Mouse (Mus musculus) Patski (cell line): ENCODE data around the gene Smad9. TPM values are rescaled to one million over a fixed set of nuclear protein-coding genes. Genes with fewer than 3 reads are reported as not detected.

Source experiments
- ATAC-seq: fragments of 100-300 bp; one replicate; pipeline ENCODE4 v1.8.0; 2021
- CTCF ChIA-PET: fragments of 350-600 bp; sonication (Branson Sonifier 250); formaldehyde crosslinking; loops from one replicate; lab custom pipeline; 2022; ENCODE audit warnings: inconsistent platforms; lab: Charles Lee
- POLR2A ChIA-PET: fragments of 350-600 bp; sonication (Branson Sonifier 250); formaldehyde crosslinking; loops from one replicate; lab custom pipeline; 2022; ENCODE audit warnings: antibody characterized with exemption, inconsistent platforms; lab: Charles Lee
- DNase-seq: peaks from one replicate; pipeline ENCODE4 v3.0.0-alpha.2; 2011; ENCODE audit warnings: low read depth, low spot score
- H3K27me3 ChIP-seq: fragments of 371-371 bp; one replicate; pipeline ENCODE4 v1.5.1; 2021
- CTCF ChIP-seq: fragments of 100-300 bp; IDR thresholded peaks from one replicate; pipeline ENCODE4 v1.5.1; 2021
- in situ Hi-C: fragments of 300-500 bp; cut with MboI; formaldehyde crosslinking; loops from 3 replicates; pipeline ENCODE4 v1.11.1; 2018; ENCODE audit warnings: low pct_unique_long_range_greater_than_20kb, mixed read lengths
- polyA plus RNA-seq: library from polyadenylated mRNA; unstranded; gene quantifications from one replicate; pipeline ENCODE4 v1.2.3, GENCODE M21; 2021

Smad9 gene
- polyA plus RNA-seq, 1 experiment from 2014 or later = 1.1 TPM

DNA sequence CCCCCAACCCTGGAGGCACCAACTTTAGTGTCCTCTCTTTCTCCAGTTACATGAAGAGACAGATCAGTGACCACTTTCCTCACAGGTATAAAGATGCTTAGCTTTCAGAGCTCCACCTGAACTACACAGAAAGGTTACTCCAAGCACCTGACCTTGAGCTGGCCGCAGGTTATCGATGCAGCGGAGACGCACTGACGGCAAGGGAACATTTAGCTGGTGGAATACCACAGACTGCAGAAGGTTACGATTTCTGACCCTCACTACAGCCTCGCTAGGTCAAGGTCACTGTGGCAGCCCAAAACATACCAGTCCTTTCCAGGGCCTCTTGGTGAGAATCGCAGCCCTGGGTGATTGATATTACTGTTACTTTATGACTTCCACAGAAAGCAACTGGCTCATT lies 48.3 kb downstream of the Smad9 start:
- no peak for TF ChIP-seq CTCF
- in situ Hi-C loops = loop anchor here (5.0 kb wide), 1 partner anchor 66 kb away; the partner anchor contains the start of genes Alg5 and Exosc8
- POLR2A ChIA-PET = no interaction called here

DNA sequence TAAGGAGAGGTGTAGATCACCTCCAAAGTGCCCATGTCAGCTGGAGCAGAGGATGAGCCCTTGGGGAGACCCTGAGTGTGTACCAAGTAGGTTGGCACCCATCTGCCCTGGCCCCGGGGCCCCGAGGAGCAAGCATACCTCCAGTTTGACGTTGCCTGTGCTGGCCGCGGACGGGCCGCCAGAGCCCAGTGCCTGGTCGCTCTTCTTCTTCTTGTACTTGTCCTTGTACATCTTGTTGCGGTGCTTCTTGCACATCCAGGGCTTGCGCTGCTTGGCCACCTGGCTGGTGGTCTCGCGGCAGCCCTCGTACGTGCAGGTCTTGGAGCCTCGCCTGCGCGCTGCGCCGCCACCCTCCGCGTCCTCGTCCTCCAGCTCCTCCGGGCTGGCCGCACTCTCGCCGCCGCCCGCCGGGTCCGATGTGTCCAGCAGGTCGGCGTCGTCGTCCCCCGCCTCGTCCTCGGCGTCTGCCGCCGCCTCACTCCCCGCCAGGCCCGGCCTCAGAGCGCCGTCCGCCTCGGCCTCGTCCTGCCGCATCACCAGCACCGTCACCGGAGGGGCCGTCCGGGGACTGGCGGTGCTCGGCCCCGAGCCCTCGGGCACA lies 51.8 kb downstream of the Smad9 start:
- ATAC-seq = peak; percentile 70
- no peak for DNase-seq
- in situ Hi-C loops = no loop called here
- POLR2A ChIA-PET = interaction anchor here (0.6 to 1.2 kb wide), 2 partner anchors 9 to 222 kb away, joined by 3 to 4 read pairs; no protein-coding TSS in a partner anchor
- no peaks in the 10 kb centered on the region for H3K27me3 ChIP-seq
- CTCF ChIA-PET = interaction anchor here (0.9 to 3.2 kb wide), 5 partner anchors 9 to 72 kb away, joined by 3 to 10 read pairs (median 4); partner anchors contain the start of genes Alg5 and Exosc8
- no peak for TF ChIP-seq CTCF

More for the DNA sequence above, 48.3 kb downstream of the Smad9 start:
- ATAC-seq (no peak), DNase-seq (no peak)
- CTCF ChIA-PET = interaction anchor here (1.1 kb wide), 1 partner anchor 9 kb away, joined by 4 read pairs; no protein-coding TSS in a partner anchor
- H3K27me3 ChIP-seq = no peaks in the 10 kb centered on the region

DNA sequence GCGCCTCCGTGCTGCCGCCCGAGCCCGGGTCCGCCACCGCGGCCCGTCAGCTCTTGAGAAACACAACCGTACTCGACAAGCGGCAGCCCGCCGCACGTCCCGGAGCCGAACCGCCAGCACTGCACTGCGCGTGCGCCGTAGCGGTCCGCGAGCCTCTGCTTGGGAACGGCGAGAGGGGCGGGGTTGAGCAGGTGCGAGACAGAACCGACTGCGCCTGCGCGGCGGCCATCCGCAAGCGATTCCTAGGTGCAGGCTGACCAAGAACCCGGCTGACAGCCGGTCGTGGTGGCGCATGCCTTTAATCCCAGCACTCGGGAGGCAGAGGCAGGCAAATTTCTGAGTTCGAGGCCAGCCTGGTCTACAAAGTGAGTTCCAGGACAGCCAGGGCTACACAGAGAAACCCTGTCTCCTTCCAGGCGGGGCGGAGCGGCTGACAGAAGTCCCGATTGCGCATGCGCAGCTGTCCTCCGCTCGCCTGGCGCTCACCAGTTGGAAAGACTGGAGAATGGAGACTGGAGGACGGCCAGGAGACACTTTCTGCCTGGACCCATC lies 52.4 kb downstream of the Smad9 start, which contains the start of gene Rfxap:
Gene Rfxap (minus strand): TSS at position 126 of the 552 bp plus-strand sequence.
- in situ Hi-C loops = no loop called here
- ATAC-seq = peak; percentile 76
- DNase-seq = peak; percentile 96
- POLR2A ChIA-PET = interaction anchor here (1.2 kb wide), 1 partner anchor 9 kb away, joined by 4 read pairs; no protein-coding TSS in a partner anchor
- CTCF ChIA-PET = interaction anchor here (1.0 to 3.2 kb wide), 3 partner anchors 9 to 72 kb away, joined by 3 to 10 read pairs (median 7); partner anchors contain the start of genes Alg5 and Exosc8
- TF ChIP-seq CTCF = no peak
- no peaks in the 10 kb centered on the region for H3K27me3 ChIP-seq

DNA sequence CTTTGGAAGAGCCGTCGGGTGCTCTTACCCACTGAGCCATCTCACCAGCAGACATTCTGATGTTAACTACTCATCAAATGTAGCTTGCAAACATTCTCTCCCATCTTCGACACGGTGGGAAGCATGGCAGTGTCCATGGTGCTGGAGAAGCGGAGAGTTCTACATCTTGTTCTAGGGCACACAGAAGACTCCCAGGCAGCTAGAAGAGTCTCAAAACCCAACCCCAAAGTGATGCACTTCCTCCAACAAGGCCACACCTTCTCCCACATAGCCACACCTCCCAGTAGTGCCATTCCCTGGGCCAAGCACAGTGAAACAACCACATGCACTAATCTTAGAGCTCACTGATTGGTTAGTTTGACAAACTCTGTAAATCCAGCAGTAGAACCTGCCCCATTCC lies 53.7 kb downstream of the Smad9 start:
- H3K27me3 ChIP-seq = no peaks in the 10 kb centered on the region
- ATAC-seq (no peak), DNase-seq (no peak)
- ChIA-PET CTCF (interaction anchor here (1.0 kb wide), 1 partner anchor 13 kb away, joined by 3 read pairs; no protein-coding TSS in a partner anchor), POLR2A (interaction anchor here (0.5 to 0.6 kb wide), 2 partner anchors 257 to 456 kb away, joined by 3 to 5 read pairs; no protein-coding TSS in a partner anchor)
- in situ Hi-C loops = no loop called here
- no peak for TF ChIP-seq CTCF

DNA sequence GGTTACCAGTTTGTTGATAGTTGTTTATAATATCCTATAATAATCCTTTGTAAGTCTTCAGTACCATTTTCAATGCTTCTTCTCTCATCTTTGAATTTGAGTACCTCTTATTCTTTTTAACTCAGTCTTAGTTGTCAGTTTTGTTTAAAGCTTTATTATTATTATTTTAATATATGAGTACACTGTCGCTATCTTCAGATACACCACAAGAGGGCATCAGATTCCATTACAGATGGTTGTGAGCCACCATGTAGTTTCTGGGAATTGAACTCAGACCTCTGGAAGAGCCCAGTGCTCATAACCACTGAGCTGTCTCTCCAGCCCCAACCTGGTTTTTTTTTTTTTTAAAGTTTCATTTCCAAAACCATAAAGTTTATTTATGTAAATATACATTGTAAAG lies 56.2 kb downstream of the Smad9 start:
- ChIA-PET CTCF (interaction anchor here (0.7 to 3.1 kb wide), 14 partner anchors 9 to 543 kb away, joined by 3 to 15 read pairs (median 4); partner anchors contain the start of gene Spg20), POLR2A (no interaction called here)
- no peak for DNase-seq
- no peak for TF ChIP-seq CTCF
- in situ Hi-C loops = loop anchor here (5.0 to 10.0 kb wide), 2 partner anchors 256 to 553 kb away; no protein-coding TSS in a partner anchor
- H3K27me3 ChIP-seq = no peaks in the 10 kb centered on the region
- no peak for ATAC-seq

DNA sequence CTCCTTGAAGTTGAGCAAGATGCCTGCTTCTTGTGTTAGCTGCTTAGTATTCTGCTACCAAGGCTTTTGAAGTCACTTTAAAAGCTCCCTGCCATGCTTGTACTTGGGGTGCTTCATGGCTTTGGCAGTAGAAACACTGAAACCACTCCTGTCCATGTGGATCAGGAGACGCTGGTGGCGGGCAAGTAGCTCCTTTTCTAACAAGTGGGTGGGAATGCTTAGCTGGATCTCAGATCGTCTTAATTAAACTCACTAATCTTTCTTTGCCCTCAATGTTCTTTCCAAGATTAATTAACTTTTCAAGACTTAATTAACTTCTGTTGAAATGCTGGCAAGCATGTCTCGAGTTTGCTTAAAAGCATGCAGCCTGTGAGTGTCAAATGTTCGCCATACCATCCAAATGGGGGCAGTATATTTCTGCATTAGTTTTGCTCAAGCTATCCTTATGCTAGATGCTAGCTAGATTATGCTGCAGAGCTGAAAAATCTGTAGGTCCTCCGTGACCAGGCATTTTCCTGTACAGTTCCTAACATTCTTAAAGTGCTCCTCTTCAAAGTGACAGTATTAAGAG lies 58.1 kb downstream of the Smad9 start:
- ATAC-seq (no peak), DNase-seq (no peak)
- in situ Hi-C loops = loop anchor here (5.0 to 10.0 kb wide), 2 partner anchors 254 to 551 kb away; no protein-coding TSS in a partner anchor
- no peak for TF ChIP-seq CTCF
- POLR2A ChIA-PET = interaction anchor here (0.7 kb wide), 1 partner anchor 535 kb away, joined by 3 read pairs; no protein-coding TSS in a partner anchor
- H3K27me3 ChIP-seq = no peaks in the 10 kb centered on the region
- CTCF ChIA-PET = interaction anchor here (1.0 to 3.1 kb wide), 7 partner anchors 15 to 542 kb away, joined by 3 to 15 read pairs (median 5); no protein-coding TSS in a partner anchor

DNA sequence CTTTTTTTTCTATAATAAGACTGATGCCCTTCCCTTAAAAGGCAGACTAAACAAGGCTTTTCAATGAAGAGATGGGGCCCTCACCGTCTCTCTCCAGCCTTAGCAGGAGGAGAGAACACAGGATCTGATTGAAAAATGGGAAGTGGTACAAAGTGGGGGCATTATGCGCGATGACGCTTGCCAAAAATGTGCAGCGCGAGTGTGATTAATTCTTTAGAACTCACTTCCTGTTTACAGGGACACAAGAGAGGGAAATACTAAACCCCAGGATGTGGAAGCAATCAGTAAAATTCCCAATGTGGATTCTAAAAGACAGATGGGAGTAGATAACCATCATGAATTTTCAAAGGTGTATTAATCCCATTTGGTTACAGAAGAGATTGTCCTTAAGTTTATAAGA lies 59.2 kb downstream of the Smad9 start:
- CTCF ChIA-PET = interaction anchor here (1.1 to 1.9 kb wide), 3 partner anchors 19 to 540 kb away, joined by 3 to 8 read pairs (median 5); no protein-coding TSS in a partner anchor
- in situ Hi-C loops = loop anchor here (5.0 to 10.0 kb wide), 3 partner anchors 253 to 550 kb away; no protein-coding TSS in a partner anchor
- no peak for DNase-seq
- ATAC-seq = no peak
- no peak for TF ChIP-seq CTCF
- H3K27me3 ChIP-seq = no peaks in the 10 kb centered on the region
- POLR2A ChIA-PET = interaction anchor here (0.7 kb wide), 1 partner anchor 534 kb away, joined by 3 read pairs; no protein-coding TSS in a partner anchor

DNA sequence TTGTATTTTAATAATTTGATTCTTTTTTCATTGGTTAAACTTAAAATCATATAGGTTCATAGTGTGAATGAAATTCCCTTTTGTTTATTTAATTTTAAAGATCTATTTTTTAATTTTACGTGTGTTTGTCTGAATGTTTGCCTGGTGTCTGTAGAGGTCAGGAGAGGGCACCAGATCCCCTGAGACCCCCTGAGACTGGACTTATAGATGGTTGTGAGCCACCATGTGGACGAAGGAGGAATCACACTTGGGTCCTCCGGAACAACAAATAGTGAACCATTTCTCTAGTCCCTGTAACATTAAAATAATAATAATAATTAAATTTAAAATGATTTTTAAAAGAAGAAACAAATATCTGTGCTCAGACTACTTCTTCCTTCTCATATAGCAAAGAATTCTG lies 59.9 kb downstream of the Smad9 start:
- ATAC-seq (no peak), DNase-seq (no peak)
- no peaks in the 10 kb centered on the region for H3K27me3 ChIP-seq
- in situ Hi-C loops = loop anchor here (5.0 to 10.0 kb wide), 2 partner anchors 337 to 550 kb away; no protein-coding TSS in a partner anchor
- POLR2A ChIA-PET = no interaction called here
- no peak for TF ChIP-seq CTCF
- CTCF ChIA-PET = interaction anchor here (1.3 kb wide), 1 partner anchor 19 kb away, joined by 3 read pairs; no protein-coding TSS in a partner anchor

DNA sequence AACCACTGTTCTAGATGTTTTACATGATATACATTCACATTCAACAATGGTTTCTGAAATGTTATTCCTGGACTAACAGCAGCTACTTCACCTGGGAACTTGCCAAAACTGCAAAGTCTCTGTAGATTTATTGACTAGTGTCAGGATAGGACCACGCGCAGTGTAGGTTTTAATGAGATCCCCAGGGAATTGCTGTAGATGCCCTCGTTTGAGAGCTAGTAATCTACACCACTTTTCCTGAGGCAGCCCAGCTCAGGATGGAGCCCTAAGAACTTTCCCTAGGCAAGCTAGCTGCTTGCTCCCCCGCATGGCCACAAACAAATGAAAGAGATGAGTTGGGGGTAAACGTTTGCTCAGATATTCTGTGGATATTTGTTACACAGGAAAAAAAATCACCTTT lies 67.1 kb downstream of the Smad9 start:
- POLR2A ChIA-PET = no interaction called here
- DNase-seq = no peak

DNA sequence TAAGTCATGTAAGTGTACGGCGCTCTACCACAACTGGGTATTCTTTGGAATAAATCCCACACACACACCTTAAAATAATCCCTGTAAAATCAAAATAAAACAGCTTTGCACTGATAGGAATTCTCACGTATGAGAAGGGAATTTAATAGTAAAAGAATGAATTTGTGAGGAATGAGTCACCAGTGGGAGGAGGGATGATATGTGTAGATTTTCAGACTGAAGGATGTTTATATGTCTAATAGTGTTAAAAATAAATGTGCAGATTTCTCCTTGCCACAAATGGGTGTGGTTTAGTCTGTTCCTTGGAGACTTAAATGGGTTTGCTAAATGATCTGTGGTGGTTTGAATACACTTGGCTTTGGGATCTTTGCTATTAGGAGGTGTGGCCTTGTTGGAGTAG lies 77.1 kb downstream of the Smad9 start:
- DNase-seq (no peak), ATAC-seq (no peak)
- no peak for TF ChIP-seq CTCF
- no peaks in the 10 kb centered on the region for H3K27me3 ChIP-seq
- ChIA-PET POLR2A (no interaction called here), CTCF (no interaction called here)
- in situ Hi-C loops = no loop called here

More for the DNA sequence above, 67.1 kb downstream of the Smad9 start:
- in situ Hi-C loops = no loop called here
- no peak for ATAC-seq
- TF ChIP-seq CTCF = no peak
- peaks cover 3% of the 10 kb centered on the region for H3K27me3 ChIP-seq
- CTCF ChIA-PET = interaction anchor here (1.1 kb wide), 1 partner anchor 12 kb away, joined by 3 read pairs; no protein-coding TSS in a partner anchor
